ENCODE assay signal across 28 mouse cellular contexts in the genomic region with DNA sequence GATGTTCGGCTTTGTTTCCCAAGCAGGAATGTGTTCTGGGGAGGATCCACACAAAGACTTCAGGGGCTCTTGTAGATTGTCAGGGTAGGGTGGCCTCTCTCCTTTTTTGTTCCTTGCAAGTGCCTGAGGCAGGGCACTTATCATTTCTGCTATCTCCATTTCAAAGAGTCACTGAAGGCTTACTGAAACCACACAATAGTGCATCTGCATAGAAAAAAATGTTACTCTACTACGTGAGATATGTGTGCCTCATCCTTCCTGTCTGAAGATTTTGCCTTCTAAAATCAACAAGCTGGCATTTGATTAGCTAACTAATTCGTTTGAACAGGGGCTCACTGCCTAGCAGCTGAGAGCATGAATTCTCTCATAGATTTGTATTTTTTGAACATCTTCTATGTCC. TPM values are rescaled to one million over a fixed set of nuclear protein-coding genes. Genes with fewer than 3 reads are reported as not detected.
DNase-seq lines count a peak whose midpoint lies in the region; ATAC-seq and TF ChIP-seq lines count a peak whose summit lies in the region.
"Had no signal": no experiment of that assay in that cellular context is flagged by ENCODE, and none has a peak within 500 bp of the region (broad histone marks: within the 10 kb centered on the region; RNA-seq: fewer than 3 reads in every experiment).

No protein-coding gene starts in this region.

- H3K4me3 ChIP-seq in MEL (ENCODE audit: control insufficient read depth in 1 of 2, insufficient read depth in 1 of 2, low read depth in 2 of 2, low read length in 2 of 2): no peak overlapping the region; a peak in 1 of 4 replicates
- H3K4me3 ChIP-seq in olfactory bulb, adult 2 months (ENCODE audit: insufficient read depth, low read depth, low read length): no peak overlapping the region
- H3K4me3 ChIP-seq in hindbrain, embryonic 16.5 days (ENCODE audit: low read length): no peak overlapping the region
- H3K4me3 ChIP-seq in kidney, embryonic 14.5 days (ENCODE audit: low read length): no peak overlapping the region
- H3K4me3 ChIP-seq: forebrain, embryonic 10.5 days; gastrocnemius, adult 2 months; hindbrain, embryonic 15.5 days; liver, embryonic 13.5 days; midbrain, embryonic 10.5 days; myocyte; stomach, embryonic 15.5 days had no signal

- no peaks in the 10 kb centered on the region for H3K27me3 ChIP-seq in MEL (ENCODE audit: control insufficient read depth in 1 of 2, insufficient read depth in 2 of 2, low read length in 2 of 2)
- H3K27me3 ChIP-seq in hindbrain, embryonic 16.5 days (replicated peaks; ENCODE audit: control insufficient read depth, insufficient read depth, low read length): no peaks in the 10 kb centered on the region
- H3K27me3 ChIP-seq in kidney, embryonic 14.5 days (ENCODE audit: control insufficient read depth, insufficient read depth, low read length): no peaks in the 10 kb centered on the region
- H3K27me3 ChIP-seq: CH12.LX; hindbrain, embryonic 15.5 days; liver, embryonic 13.5 days; stomach, embryonic 15.5 days had no signal

- TF ChIP-seq RAD21 in MEL (IDR thresholded peaks at IDR 0.05; ENCODE audit: low read depth, low read length): no peak

- H3K9ac ChIP-seq in MEL (ENCODE audit: control insufficient read depth, low read depth, low read length, poor library complexity, severe bottlenecking): 0 out of 2 replicates have a peak overlapping the region, but pooled peaks have one; percentile 25
- H3K9ac ChIP-seq in hindbrain, embryonic 16.5 days (ENCODE audit: low read depth, low read length): no peak overlapping the region
- no peak overlapping the region for H3K9ac ChIP-seq in kidney, embryonic 14.5 days (ENCODE audit: low read depth, low read length)
- H3K9ac ChIP-seq: hindbrain, embryonic 15.5 days; liver, embryonic 13.5 days; stomach, embryonic 15.5 days had no signal

- H3K36me3 ChIP-seq in MEL (ENCODE audit: control insufficient read depth in 1 of 2, insufficient read depth in 2 of 2, low read length in 2 of 2): peaks cover 0 to 25% of the 10 kb centered on the region in 2 experiments; a peak in 2 of 4 replicates
- no peaks in the 10 kb centered on the region for H3K36me3 ChIP-seq in hindbrain, embryonic 16.5 days (ENCODE audit: control insufficient read depth, insufficient read depth, low read length)
- H3K36me3 ChIP-seq in kidney, embryonic 14.5 days (ENCODE audit: control insufficient read depth, insufficient read depth, low read length): no peaks in the 10 kb centered on the region
- H3K36me3 ChIP-seq: forebrain, embryonic 10.5 days; hindbrain, embryonic 15.5 days; liver, embryonic 13.5 days; midbrain, embryonic 10.5 days; stomach, embryonic 15.5 days had no signal

- TF ChIP-seq EP300 in MEL (IDR thresholded peaks at IDR 0.05; ENCODE audit: low read depth in 1 of 2, low read length in 2 of 2): peak; percentile 46 to 61; a peak in 3 of 4 replicates

- TF ChIP-seq CTCF in MEL (IDR thresholded peaks at IDR 0.05 in 2 of 3, conservative IDR thresholded peaks at IDR 0.05 in 1 of 3; ENCODE audit: control insufficient read depth in 1 of 3, insufficient read depth in 1 of 3, low read depth in 2 of 3, low read length in 3 of 3, poor library complexity in 1 of 3, severe bottlenecking in 1 of 3): no peak
- TF ChIP-seq CTCF in olfactory bulb, adult 2 months (IDR thresholded peaks at IDR 0.05; ENCODE audit: insufficient read depth, low read depth, low read length): no peak

- no peak for TF ChIP-seq POLR2A in MEL (IDR thresholded peaks at IDR 0.05; ENCODE audit: control insufficient read depth in 1 of 2, insufficient read depth in 1 of 2, low read depth in 1 of 2, low read length in 2 of 2, poor library complexity in 1 of 2)
- no peak for TF ChIP-seq POLR2A in olfactory bulb, adult 2 months (IDR thresholded peaks at IDR 0.05; ENCODE audit: insufficient read depth, low read depth, low read length)

- ATAC-seq in activated CD4-positive, CD25-positive, alpha-beta regulatory T cell, adult 4 months: peak; percentile 91
- ATAC-seq in hindbrain, embryonic 16.5 days: no peak
- ATAC-seq in kidney, embryonic 14.5 days (ENCODE audit: low FRiP score, low TSS enrichment): no peak
- ATAC-seq: intestine, postnatal 0 days; midbrain, embryonic 16.5 days had no signal

- DNase-seq in CD4-positive, CD25-positive, alpha-beta regulatory T cell, adult 2 months (ENCODE audit: low read depth, low spot score): peak; percentile 54
- DNase-seq in MEL (ENCODE audit: low read depth, low spot score): peak; percentile 68
- DNase-seq in urinary bladder, adult 18-20 months (ENCODE audit: low spot score in 2 of 2): no peak
- DNase-seq: adrenal gland, adult 8-10 months; cerebellum, adult 11-12 months; cerebellum, postnatal 14 days; gastrocnemius, adult 2 months; kidney, postnatal 4 days; liver, embryonic 13.5 days; lung, postnatal 4 days; right cerebral cortex, adult 18-20 months; thymus, adult 18-20 months had no signal

- H3K79me2 ChIP-seq in MEL (ENCODE audit: control insufficient read depth, insufficient read depth, low read length, poor library complexity): no peaks in the 10 kb centered on the region

- 33% methylated on average over 3 of the region's 3 CpGs for WGBS in olfactory bulb, adult 2 months
- 43% methylated on average over 3 of the region's 3 CpGs for WGBS in hindbrain, embryonic 16.5 days
- 64% methylated on average over 3 of the region's 3 CpGs for WGBS in kidney, embryonic 14.5 days

- H3K9me3 ChIP-seq in MEL (replicated peaks; ENCODE audit: insufficient read depth, low read length): no peaks in the 10 kb centered on the region
- no peaks in the 10 kb centered on the region for H3K9me3 ChIP-seq in hindbrain, embryonic 16.5 days (ENCODE audit: control insufficient read depth, low read length)
- no peaks in the 10 kb centered on the region for H3K9me3 ChIP-seq in kidney, embryonic 14.5 days (ENCODE audit: control insufficient read depth, low read length)
- H3K9me3 ChIP-seq: forebrain, embryonic 10.5 days; hindbrain, embryonic 15.5 days; liver, embryonic 13.5 days; midbrain, embryonic 10.5 days; stomach, embryonic 15.5 days had no signal

- peaks cover 3 to 18% of the 10 kb centered on the region in 2 experiments; a peak in 3 of 4 replicates for H3K4me1 ChIP-seq in MEL (ENCODE audit: control insufficient read depth in 1 of 2, insufficient read depth in 2 of 2, low read length in 2 of 2)
- peaks cover 23% of the 10 kb centered on the region for H3K4me1 ChIP-seq in olfactory bulb, adult 2 months (ENCODE audit: control insufficient read depth, insufficient read depth, low read length)
- no peaks in the 10 kb centered on the region for H3K4me1 ChIP-seq in hindbrain, embryonic 16.5 days (ENCODE audit: control insufficient read depth, insufficient read depth, low read depth, low read length)
- H3K4me1 ChIP-seq in kidney, embryonic 14.5 days (ENCODE audit: control insufficient read depth, insufficient read depth, low read length): no peaks in the 10 kb centered on the region
- H3K4me1 ChIP-seq: hindbrain, embryonic 15.5 days; stomach, embryonic 15.5 days had no signal

- no peak overlapping the region for H3K4me2 ChIP-seq in hindbrain, embryonic 16.5 days (ENCODE audit: low read length)
- no peak overlapping the region for H3K4me2 ChIP-seq in kidney, embryonic 14.5 days (replicated peaks; ENCODE audit: low read depth, low read length)
- H3K4me2 ChIP-seq: hindbrain, embryonic 15.5 days; liver, embryonic 13.5 days; stomach, embryonic 15.5 days had no signal

- peak overlapping the region; percentile 62 for H3K27ac ChIP-seq in MEL (ENCODE audit: control insufficient read depth, low read depth, low read length)
- peak overlapping the region; percentile 66 for H3K27ac ChIP-seq in olfactory bulb, adult 2 months (ENCODE audit: insufficient read depth, low read depth, low read length)
- no peak overlapping the region for H3K27ac ChIP-seq in hindbrain, embryonic 16.5 days (ENCODE audit: low read depth, low read length)
- H3K27ac ChIP-seq in kidney, embryonic 14.5 days (ENCODE audit: low read depth, low read length): no peak overlapping the region
- H3K27ac ChIP-seq: forebrain, embryonic 10.5 days; gastrocnemius, adult 2 months; hindbrain, embryonic 15.5 days; liver, embryonic 13.5 days; midbrain, embryonic 10.5 days; stomach, embryonic 15.5 days had no signal

TF ChIP-seq in MEL, 35 proteins besides CTCF, POLR2A, EP300 and RAD21:
- peak; percentile 38; the same call in 1 of the 2 replicates for TF ChIP-seq BHLHE40 (IDR thresholded peaks at IDR 0.05; ENCODE audit: borderline replicate concordance, low read depth, low read length)
- TF ChIP-seq SIN3A (IDR thresholded peaks at IDR 0.05; ENCODE audit: low read length): peak; percentile 57
- TF ChIP-seq ETS1 (IDR thresholded peaks at IDR 0.05; ENCODE audit: low read depth, low read length): peak; percentile 50; the same call in 1 of the 2 replicates
- TF ChIP-seq ZKSCAN1 (IDR thresholded peaks at IDR 0.05; ENCODE audit: low read depth, low read length): no peak
- no peak for TF ChIP-seq SMC3 (IDR thresholded peaks at IDR 0.05; ENCODE audit: low read depth, low read length)
- TF ChIP-seq MXI1 (IDR thresholded peaks at IDR 0.05; ENCODE audit: low read depth, low read length): 0 out of 2 replicates have a peak, but pooled peaks have one; percentile 24
- peak; percentile 70 for TF ChIP-seq GATA1 (IDR thresholded peaks at IDR 0.05; ENCODE audit: low read depth, low read length)
- TF ChIP-seq ZNF384 (IDR thresholded peaks at IDR 0.05; ENCODE audit: low read depth, low read length): peak; percentile 86
- no peak for TF ChIP-seq GABPA (IDR thresholded peaks at IDR 0.05; ENCODE audit: low read depth, low read length)
- TF ChIP-seq RCOR1 (IDR thresholded peaks at IDR 0.05; ENCODE audit: low read depth, low read length): peak; percentile 44; the same call in 1 of the 2 replicates
- TF ChIP-seq TCF12 (IDR thresholded peaks at IDR 0.05; ENCODE audit: low read depth, low read length): 0 out of 2 replicates have a peak, but pooled peaks have one; percentile 18
- TF ChIP-seq USF1 (IDR thresholded peaks at IDR 0.05; ENCODE audit: low read depth, low read length): no peak
- TF ChIP-seq NRF1 (IDR thresholded peaks at IDR 0.05; ENCODE audit: insufficient read depth, low read depth, low read length, poor library complexity, severe bottlenecking): no peak
TF ChIP-seq in MEL: peak in this region for 8.

RNA-seq across cellular contexts. Expression of a gene that starts 12.2 kb away (rescaled TPM):
- total RNA-seq in MEL (2012; rRNA removed): not detected in 2 replicates
- not detected for polyA plus RNA-seq in MEL (2012; ENCODE audit: insufficient read depth in 1 of 2, insufficient read length in 2 of 2, low read depth in 1 of 2, low replicate concordance in 2 of 2, missing spikeins in 1 of 2)
- polyA plus RNA-seq in activated CD4-positive, CD25-positive, alpha-beta regulatory T cell, adult 4 months (2017; shearing (Covaris generic)): under 1 TPM in 1 of 2 experiments, not detected in 1; 0.21 TPM
- 193 TPM in 1 of 2 replicates, not detected in the other for polyA plus RNA-seq in olfactory bulb, adult 2 months (2012; ENCODE audit: insufficient read depth, insufficient read length, low replicate concordance, missing spikeins)
- polyA plus RNA-seq in hindbrain, embryonic 16.5 days (2015; fragmentation: Nextera tagmentation; extraction: Ambion mirVana): 0.08 and 0.19 TPM in 2 replicates
- not detected in 2 replicates for polyA plus RNA-seq in kidney, embryonic 14.5 days (2014; fragmentation: Nextera tagmentation; extraction: Ambion mirVana)
- total RNA-seq: CH12.LX; heart, postnatal 25 days had no signal
- polyA plus RNA-seq: embryonic facial prominence, embryonic 11.5 days; heart, embryonic 14.5 days; midbrain, embryonic 10.5 days; myocyte; neural tube, embryonic 14.5 days; stomach, embryonic 15.5 days had no signal

Comparison
In these comparisons a context has a peak if more than half of its experiments do, and no peak if none do; other contexts are left out.
1. DNase-seq: peak in CD4-positive, CD25-positive, alpha-beta regulatory T cell, adult 2 months (single experiment) and MEL (single experiment); none in urinary bladder, adult 18-20 months (0 of 2).
2. H3K27ac ChIP-seq: peak in MEL (single experiment) and olfactory bulb, adult 2 months (single experiment); none in hindbrain, embryonic 16.5 days (single experiment) and kidney, embryonic 14.5 days (single experiment).
3. RNA of a gene that starts 12.2 kb away (polyA plus RNA-seq): 193 TPM in olfactory bulb, adult 2 months; 0.21 TPM in activated CD4-positive, CD25-positive, alpha-beta regulatory T cell, adult 4 months, 0.08 to 0.19 TPM in hindbrain, embryonic 16.5 days, not detected in MEL and not detected in kidney, embryonic 14.5 days; every median in the first group is over 10 times any median in the second.